Mouse (Mus musculus) CD4-positive, CD25-positive, alpha-beta regulatory T cell, adult 9 weeks (primary cell): ENCODE measurements around the gene Kbtbd3. TPM values are rescaled to one million over a fixed set of nuclear protein-coding genes. Genes with fewer than 3 reads are reported as not detected.

Experiments
- polyA plus RNA-seq: library from polyadenylated mRNA; unstranded; fragments of 100-300 nt; shearing (Covaris generic); gene quantifications from one replicate; pipeline ENCODE4 v1.2.1, GENCODE M21; 2017

Kbtbd3 gene
- polyA plus RNA-seq, result 12.0 TPM

GRCm38 (mm10) chr9:4309351-4310085, at the start of gene Kbtbd3, which contains the start of gene Aasdhppt:
Gene Kbtbd3, plus strand, starts transcription at chr9:4309833.
Gene Aasdhppt, minus strand, starts transcription at chr9:4309471.

GRCm38 (mm10) chr9:4375828-4376639, 66.4 kb downstream of the Kbtbd3 start, which contains the start of gene Msantd4:
Gene Msantd4, plus strand, starts transcription at chr9:4376562.

Other genes with a start within 250 kb of the Kbtbd3 start
- 28.1 TPM for gene Aasdhppt, start 362 bp upstream of the Kbtbd3 start, polyA plus RNA-seq
- 24.0 TPM for gene Msantd4, start 66.7 kb downstream of the Kbtbd3 start, polyA plus RNA-seq